Mouse (Mus musculus) cortical plate, adult 2 months (tissue): ENCODE results near the gene Slc39a1. TPM values are rescaled to one million over a fixed set of nuclear protein-coding genes. Genes with fewer than 3 reads are reported as not detected.
A peak's percentile ranks its signal among the peaks of the same experiment; 100 is the strongest.

Experiments used
- H3K27ac ChIP-seq: fragments of 200-500 bp; 2 replicates; pipeline ENCODE4 v1.5.1; 2012; ENCODE audit warnings: low read length, control low read depth, inconsistent platforms; ENCODE audit not compliant: insufficient read depth
- H3K4me1 ChIP-seq: fragments of 200-500 bp; 2 replicates; pipeline ENCODE4 v1.6.1; 2011; ENCODE audit warnings: low read length; ENCODE audit not compliant: control insufficient read depth, insufficient read depth
- H3K4me3 ChIP-seq: fragments of 200-500 bp; 2 replicates; pipeline ENCODE4 v1.5.1; 2011; ENCODE audit warnings: mild to moderate bottlenecking, low read length, control low read depth; ENCODE audit not compliant: insufficient read depth
- CTCF ChIP-seq: fragments of 200-500 bp; IDR thresholded peaks from 2 replicates; pipeline ENCODE4 v1.5.1; 2011; ENCODE audit warnings: mild to moderate bottlenecking, control low read depth, low read length; ENCODE audit not compliant: insufficient read depth; ENCODE audit errors: extremely low read depth
- POLR2A ChIP-seq: fragments of 200-500 bp; IDR thresholded peaks from 2 replicates; pipeline ENCODE4 v1.6.1; 2011; ENCODE audit warnings: mild to moderate bottlenecking, low read length, control low read depth; ENCODE audit not compliant: insufficient read depth; ENCODE audit errors: extremely low read depth
- polyA plus RNA-seq: library from polyadenylated mRNA; depleted of rRNA; stranded (reverse); fragments of >200 nt; gene quantifications from 2 replicates; pipeline ENCODE4 v1.2.3, GENCODE M21; 2012; rRNA removed

Slc39a1 gene
- 32.4 and 34.5 TPM in 2 replicates for polyA plus RNA-seq

- peaks cover 2% of the 10 kb centered on the region; the same call in 1 of the 2 replicates for H3K4me1 ChIP-seq
- H3K4me3 ChIP-seq, result peak within 1 kb of the TSS; percentile 66
- H3K27ac ChIP-seq, result peak within 1 kb of the TSS; percentile 85
- TF ChIP-seq POLR2A, result peak; percentile 78; the same call in 1 of the 2 replicates
- no peak for TF ChIP-seq CTCF
Observed at GRCm38 (mm10) chr3:90247960-90248745, at the start of gene Slc39a1. Gene Slc39a1, plus strand, starts transcription at chr3:90248172.

DNA sequence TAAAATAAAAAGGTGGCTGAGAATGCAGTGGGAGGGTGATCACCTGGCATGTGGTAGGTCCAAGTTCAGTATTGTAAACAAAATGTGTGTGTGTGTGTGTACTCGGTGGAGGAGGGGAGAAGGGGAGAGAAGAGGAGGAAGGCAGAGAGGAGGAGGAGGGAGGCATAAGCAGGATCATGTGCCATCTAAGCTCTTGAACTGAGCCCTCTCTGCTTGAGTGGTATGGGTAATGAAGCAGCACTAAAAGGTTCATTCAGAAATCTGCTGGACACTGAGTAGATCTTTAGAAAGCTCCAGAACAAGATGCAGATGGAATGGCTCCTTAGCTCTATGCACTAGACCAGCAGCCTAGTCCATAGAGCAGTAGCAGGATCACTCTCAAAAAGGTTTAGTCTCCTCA, 45.1 kb upstream of the Slc39a1 start:
- no peak for TF ChIP-seq POLR2A
- no peak for TF ChIP-seq CTCF
- Histone ChIP-seq H3K4me3 (no peak overlapping the region), H3K27ac (no peak overlapping the region), H3K4me1 (no peaks in the 10 kb centered on the region)

DNA sequence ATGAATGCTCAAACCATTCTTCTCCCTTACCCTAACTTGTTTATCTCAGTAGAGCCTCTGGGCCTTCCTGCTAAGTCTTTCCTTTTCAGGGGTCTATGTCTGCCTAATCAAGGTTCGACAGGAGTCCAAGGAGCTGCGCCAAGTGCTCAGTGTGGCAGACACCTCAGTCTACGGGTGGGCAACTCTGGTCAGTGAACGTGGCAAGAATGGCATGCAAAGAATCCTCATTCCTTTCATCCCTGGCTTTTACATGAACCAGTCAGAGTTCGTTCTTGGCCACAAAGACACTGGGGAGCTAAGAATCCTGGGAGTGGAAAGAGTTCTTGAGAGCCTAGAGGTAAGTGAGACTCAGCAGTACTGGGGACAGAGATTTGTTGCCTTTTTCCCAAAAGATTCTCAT, 44.4 kb upstream of the Slc39a1 start:
- H3K27ac ChIP-seq, result no peak overlapping the region
- H3K4me3 ChIP-seq, result no peak overlapping the region
- TF ChIP-seq CTCF (no peak), POLR2A (no peak)
- H3K4me1 ChIP-seq, result no peaks in the 10 kb centered on the region

- TF ChIP-seq CTCF (no peak), POLR2A (no peak)
- no peak overlapping the region for H3K4me3 ChIP-seq
- H3K4me1 ChIP-seq, result no peaks in the 10 kb centered on the region
- H3K27ac ChIP-seq, result no peak overlapping the region
Observed at GRCm38 (mm10) chr3:90204582-90204981, 43.4 kb upstream of the Slc39a1 start.

DNA sequence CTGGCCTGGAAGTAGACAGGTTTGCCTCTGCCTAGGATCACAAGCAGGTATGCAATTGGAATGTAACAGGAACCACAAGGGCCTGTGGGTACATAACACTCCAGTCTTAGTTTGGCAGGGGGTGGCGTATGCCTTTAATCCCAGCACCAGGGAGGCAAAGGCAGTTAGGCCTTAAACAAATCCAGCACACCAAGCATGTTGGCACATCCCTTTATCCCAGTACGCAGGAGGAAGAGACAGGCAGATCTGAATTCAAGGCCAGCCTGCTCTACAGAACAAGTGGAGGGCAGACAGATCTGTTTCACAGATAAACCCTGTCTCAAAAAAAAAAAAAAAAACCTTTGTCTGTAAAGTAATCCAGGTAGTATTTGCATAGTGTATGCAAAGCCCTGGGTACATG, 39.3 kb upstream of the Slc39a1 start:
- H3K27ac ChIP-seq, result no peak overlapping the region
- H3K4me1 ChIP-seq, result peaks cover 8% of the 10 kb centered on the region; the same call in 1 of the 2 replicates
- TF ChIP-seq CTCF, result no peak
- TF ChIP-seq POLR2A, result peak; percentile 46; the same call in 1 of the 2 replicates
- H3K4me3 ChIP-seq, result no peak overlapping the region

- no peak overlapping the region for H3K4me3 ChIP-seq
- no peak overlapping the region for H3K27ac ChIP-seq
- H3K4me1 ChIP-seq, result peaks cover 8% of the 10 kb centered on the region; the same call in 1 of the 2 replicates
- TF ChIP-seq POLR2A, result no peak
- TF ChIP-seq CTCF, result no peak
Observed at GRCm38 (mm10) chr3:90209908-90210566, 37.9 kb upstream of the Slc39a1 start.

DNA sequence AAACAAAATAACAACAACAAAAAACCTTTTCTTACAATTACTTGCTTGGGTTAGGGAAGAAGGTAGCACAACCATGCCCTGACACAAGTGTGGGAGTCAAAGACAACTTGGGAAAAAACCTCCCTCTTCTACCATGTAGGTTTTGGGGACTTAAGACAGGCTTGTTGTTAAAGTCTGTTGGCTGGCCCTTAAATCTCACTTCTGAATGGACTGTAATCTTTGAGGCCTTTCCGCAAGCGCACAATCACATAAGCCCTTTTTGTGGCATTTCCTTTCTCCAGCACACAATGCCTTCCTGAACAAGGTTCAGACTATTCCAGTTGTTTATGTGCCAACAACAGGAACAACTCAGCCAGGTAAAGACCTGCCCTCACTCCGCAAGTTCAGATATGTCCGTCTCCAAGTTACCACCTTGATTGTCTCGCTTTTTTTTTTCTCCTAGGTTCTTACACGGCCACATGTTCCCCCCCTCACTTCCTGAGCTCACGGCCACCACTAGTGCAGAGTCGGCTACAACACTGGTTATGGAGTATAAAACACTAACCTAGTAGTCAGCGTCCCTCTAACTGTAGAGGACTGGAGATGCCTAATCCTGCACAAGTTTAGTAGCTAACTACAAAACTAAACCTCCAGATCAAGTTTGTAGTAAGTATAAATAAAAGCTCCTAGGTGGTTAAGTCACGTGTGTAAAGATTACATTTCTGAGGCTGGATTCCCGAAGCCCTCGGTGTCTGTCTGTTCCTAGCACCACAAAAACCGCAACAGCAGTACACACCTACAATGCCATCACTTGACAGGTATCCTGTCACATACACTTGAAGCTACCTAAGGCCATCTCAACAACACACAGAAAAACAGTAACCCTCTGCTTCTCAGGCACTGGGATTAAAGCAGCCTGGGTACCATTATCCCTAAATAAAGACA, 36.2 kb upstream of the Slc39a1 start:
- Histone ChIP-seq H3K4me1 (peaks cover 8% of the 10 kb centered on the region; the same call in 1 of the 2 replicates), H3K4me3 (peak overlapping the region; percentile 3; the same call in 1 of the 2 replicates), H3K27ac (no peak overlapping the region)
- no peak for TF ChIP-seq CTCF
- no peak for TF ChIP-seq POLR2A

DNA sequence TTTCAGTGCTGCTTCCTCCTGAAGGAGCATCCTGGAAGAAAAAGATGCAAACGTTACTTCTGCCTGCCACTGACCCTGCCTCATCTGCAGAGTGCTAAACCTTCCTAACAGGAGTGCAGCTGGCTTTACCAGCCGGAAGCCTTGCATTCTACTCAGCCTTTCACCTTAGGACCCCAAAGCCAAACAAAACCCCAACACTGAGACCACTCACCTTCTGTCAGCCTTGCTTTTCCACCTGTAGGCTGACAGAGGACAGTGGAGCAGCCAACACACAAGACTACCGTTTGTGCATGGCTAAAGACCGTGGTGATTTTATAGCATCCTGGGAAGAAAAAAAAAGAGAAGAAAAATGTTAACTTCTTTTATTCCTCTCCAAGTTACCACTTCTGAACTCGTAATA, 35.2 kb upstream of the Slc39a1 start:
- Histone ChIP-seq H3K4me1 (peaks cover 8% of the 10 kb centered on the region; the same call in 1 of the 2 replicates), H3K4me3 (peak overlapping the region; percentile 58), H3K27ac (no peak overlapping the region)
- no peak for TF ChIP-seq POLR2A

- H3K4me1 ChIP-seq, result peaks cover 8% of the 10 kb centered on the region; the same call in 1 of the 2 replicates
- H3K27ac ChIP-seq, result peak within 1 kb of the TSS; percentile 79
- H3K4me3 ChIP-seq, result peak within 1 kb of the TSS; percentile 58
- TF ChIP-seq CTCF (no peak), POLR2A (peak; percentile 100)
Observed at GRCm38 (mm10) chr3:90213377-90213866, 34.5 kb upstream of the Slc39a1 start, which contains the start of the genes Rps27 and Rab13. Gene Rps27, minus strand, starts transcription at chr3:90213651. Gene Rab13, plus strand, starts transcription at chr3:90213695.
